Mouse (Mus musculus): Measurements from ENCODE around the gene Slamf7.

DNA sequence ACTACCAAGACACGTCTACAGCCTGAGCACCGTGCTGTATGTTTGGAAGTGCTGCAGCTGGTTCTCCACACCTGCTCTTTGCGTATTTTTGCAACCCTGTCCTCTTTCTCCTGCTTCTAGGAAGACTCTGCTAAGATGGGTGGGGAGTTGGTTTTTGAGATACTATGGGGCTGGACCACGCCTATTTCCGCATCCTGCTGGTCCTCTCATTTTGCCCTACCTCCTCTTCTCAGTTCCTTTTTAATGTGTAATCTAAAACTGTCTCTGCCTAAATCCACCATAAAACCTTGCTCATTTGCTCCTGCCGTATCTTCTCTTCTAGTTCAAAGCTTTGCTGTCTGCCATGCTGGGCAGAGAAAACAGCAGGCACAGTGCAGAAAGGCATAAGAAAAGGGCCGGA, 28.2 kb upstream of the Slamf7 start:
- TF ChIP-seq CTCF (IDR thresholded peaks at IDR 0.05; ENCODE audit: extremely low read depth, insufficient read depth, low read length) (no peak), POLR2A (IDR thresholded peaks at IDR 0.05; ENCODE audit: extremely low read depth, insufficient read depth, low read length) (no peak)

Data from cortical plate, adult 2 months (tissue).